Mouse (Mus musculus) left cerebral cortex, adult 11 months (tissue): ENCODE data around the gene Tmem160.

ENCODE experiments used
- DNase-seq: peaks from one replicate; pipeline ENCODE4 v3.0.0; 2022; ENCODE audit warnings: low spot score

Gene Tmem160

DNA sequence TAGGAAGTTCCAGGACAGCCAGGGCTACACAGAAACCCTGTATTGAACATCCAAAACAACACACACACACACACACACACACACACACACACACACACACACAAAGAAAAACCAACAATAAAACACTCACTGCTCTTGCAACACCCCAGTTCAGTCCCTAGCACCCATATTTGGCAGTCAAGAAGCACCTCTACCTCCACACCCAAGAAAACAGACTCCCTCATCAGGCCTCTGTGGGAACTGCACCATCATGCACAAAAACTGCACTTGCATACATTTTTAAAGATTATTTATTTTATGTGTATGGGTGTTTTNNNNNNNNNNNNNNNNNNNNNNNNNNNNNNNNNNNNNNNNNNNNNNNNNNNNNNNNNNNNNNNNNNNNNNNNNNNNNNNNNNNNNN, 11.3 kb upstream of the Tmem160 start:
- DNase-seq = no peak

GRCm38 (mm10) chr7:16451656-16452055, 923 bp upstream of the Tmem160 start:
- DNase-seq = no peak

DNA sequence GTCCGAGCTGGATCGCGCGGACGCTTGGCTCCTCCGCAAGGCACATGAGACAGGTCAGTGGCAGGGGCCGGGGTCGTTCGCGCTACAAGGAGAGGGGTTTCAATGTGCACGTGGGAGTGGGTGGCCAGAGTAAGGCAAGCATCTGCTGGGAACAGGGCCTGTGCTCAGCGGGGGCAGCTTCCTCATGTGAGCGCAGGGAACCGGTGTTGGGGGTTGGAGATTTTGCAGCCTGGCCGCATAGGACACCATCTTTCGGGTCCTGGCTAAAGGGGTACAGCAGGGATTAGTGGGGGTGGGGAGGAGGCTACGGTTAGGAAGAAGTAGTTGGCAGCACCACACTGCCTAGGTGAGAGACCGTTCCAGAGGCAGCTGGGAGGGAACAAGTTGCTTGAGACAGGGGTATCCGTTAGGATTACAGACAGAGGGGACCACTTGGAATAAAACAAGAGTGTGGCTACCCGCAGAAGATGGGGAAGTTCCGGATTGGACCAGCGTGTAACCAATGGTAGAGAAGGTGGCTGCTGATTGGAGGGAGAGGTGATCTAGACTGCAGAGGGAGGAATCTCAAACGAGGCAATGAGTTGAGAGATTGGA, 636 bp downstream of the Tmem160 start:
- peak; percentile 59 for DNase-seq

- no peak for DNase-seq
These were observed 2.4 kb downstream of the Tmem160 start for GRCm38 (mm10) chr7:16455016-16455415.

DNA sequence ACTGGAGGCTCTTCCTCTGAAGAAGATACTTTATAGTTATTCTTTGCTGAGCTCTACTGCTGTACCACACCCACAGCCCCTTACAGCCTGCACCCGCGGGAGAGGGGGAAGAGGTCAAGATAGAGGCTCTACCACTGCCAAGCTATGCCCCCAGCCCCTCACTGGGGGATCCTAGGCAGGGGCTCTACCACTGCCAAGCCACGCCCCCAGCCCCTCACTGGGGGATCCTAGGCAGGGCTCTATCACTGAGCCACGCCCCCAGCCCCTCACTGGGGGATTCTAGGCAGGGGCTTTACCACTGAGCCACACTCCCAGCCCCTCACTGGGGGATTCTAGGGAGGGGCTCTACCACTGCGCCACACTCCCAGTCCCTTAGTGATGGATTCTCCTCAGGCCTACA, 3.7 kb downstream of the Tmem160 start:
- DNase-seq = no peak

DNA sequence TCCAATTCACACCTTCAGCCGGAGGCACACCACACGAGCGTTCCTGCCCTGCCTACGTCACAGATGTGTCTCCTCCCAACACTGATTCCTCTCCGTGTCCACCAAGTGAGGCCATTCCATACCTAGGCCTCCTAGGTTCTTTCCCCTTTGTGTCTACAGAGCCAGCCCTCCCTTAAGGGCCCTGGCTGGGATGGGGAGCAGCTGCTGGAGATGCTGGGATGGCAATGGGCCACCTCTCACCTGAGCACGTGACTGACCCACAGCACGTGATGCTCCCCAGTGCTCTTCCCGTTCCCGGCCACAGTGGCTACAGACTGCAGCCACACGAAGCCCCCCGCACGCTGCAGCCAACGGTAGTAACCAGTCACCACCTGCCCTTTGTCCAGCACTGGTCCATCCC, 8.0 kb downstream of the Tmem160 start:
- DNase-seq = no peak

DNA sequence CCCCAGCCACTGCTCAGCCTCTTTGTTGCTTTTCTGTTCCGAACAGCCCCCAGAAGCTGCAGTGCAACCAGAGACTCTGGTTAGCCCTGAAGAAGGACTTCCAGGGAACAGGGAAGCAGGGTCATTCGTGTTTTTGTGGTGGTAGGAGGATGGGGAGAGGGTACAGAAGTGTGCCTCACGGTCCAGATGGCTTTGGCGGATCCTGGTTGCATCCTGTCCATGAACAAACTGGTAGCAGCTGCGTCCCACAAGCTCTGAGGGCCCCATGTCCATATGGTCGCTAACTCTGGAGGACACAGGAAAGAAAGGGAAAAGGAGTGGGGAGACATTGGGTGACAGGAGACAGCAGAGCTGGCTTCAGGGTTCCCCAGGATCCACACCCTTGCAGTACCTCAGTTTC, 8.6 kb downstream of the Tmem160 start:
- DNase-seq = no peak

DNA sequence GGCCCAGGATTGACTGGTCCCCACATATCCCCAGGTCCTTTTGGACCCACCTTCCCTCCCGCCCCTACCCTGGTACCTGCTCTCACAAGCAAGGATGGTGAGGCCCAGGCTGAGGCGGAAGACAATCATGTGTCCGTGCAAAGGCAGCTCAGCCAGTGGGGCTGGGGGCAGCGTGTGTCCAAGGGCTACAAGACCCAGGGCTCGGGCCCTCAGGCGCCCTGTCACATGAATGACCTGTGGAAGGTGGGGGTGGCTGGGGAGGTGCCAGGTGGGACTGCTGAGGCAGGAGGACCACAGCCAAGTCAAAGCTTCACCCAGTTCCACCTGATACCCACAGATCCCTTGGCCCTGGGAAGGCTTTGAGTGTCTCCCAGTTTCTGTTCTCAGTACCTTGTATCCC, 9.1 kb downstream of the Tmem160 start:
- no peak for DNase-seq

DNA sequence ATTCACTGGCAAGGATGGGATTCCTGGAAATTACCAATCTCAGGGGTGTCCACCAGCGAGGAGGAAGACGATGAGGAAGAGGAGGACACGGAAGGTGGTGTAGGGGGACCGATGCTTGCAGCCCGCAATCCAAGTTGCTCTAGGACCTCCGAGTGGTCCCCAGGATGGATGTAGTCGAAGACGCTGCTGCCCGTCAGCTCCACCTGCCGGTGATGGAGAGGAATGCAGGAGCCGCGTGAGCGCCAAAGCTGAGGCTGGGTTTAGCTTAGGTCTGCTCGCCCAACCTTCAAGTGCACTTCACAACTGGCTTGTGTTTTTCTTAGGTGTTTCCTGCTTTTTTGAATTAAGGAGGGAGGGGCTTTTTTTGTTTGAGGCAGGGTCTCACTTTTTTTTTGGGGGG, 10.6 kb downstream of the Tmem160 start:
- DNase-seq = no peak

DNA sequence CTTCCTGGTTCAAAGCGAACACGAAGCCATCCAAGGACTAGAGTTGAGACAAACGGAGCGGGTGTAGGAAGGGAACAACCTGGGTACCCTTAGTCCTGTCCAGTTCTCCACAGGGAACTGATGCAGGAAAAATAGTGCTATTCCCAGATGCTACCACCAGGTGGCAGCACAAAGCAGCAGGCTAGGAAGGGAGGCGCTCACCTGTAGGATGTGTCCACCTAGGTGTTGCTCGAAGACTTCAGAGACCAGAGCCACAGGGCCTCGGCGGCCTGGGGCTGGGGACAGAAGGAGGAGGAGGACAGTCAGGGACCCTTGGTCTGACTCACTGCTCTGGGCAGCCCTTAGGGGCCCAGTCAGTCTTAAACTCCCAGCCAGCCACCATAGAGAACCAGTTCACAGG, 12.6 kb downstream of the Tmem160 start:
- no peak for DNase-seq

GRCm38 (mm10) chr7:16465568-16465967, 13.0 kb downstream of the Tmem160 start:
- DNase-seq = no peak

DNA sequence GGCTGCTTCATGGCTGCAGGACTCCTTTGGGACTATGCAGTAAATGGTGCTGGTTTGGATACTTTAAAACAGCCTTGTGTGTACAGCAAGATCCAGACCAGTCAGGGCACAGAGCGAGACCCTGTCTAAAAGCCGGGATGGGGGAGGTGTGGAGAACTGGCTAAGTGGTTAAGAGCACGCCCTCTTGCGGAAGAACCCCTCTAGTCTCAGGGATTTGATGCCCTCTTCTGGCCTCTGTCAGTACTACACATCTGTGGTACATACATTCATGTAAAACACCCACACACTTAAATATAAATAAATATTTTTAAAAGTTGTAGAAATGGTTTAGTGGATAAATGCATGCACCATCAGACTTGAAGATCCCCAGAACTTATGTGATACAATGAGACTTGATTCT, 14.0 kb downstream of the Tmem160 start:
- DNase-seq = no peak

GRCm38 (mm10) chr7:16468115-16468514, 15.5 kb downstream of the Tmem160 start:
- no peak for DNase-seq

DNA sequence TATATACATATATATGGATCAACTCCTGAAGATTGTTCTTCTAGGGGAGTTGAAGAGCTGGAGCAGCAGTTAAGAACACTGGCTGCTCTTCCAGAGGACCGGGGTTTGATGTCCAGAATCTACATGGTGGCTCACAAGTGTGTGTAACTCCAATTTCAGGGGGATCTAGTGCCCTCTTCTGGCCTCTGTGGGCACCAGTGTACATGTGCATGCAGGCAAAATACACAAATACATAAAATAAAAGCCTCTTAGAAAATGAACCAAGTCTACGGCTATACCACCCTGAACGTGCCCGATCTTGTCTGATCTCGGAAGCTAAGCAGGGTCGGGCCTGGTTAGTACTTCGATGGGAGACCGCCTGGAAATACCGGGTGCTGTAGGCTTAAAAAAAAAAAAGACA, 19.0 kb downstream of the Tmem160 start:
- no peak for DNase-seq

- DNase-seq = no peak
These were observed 19.6 kb downstream of the Tmem160 start for GRCm38 (mm10) chr7:16472116-16472709.

GRCm38 (mm10) chr7:16473847-16474246, 21.3 kb downstream of the Tmem160 start:
- DNase-seq = no peak

GRCm38 (mm10) chr7:16474445-16474844, 21.9 kb downstream of the Tmem160 start:
- DNase-seq = no peak

- no peak for DNase-seq
These were observed 22.7 kb downstream of the Tmem160 start for GRCm38 (mm10) chr7:16475321-16475720.

DNA sequence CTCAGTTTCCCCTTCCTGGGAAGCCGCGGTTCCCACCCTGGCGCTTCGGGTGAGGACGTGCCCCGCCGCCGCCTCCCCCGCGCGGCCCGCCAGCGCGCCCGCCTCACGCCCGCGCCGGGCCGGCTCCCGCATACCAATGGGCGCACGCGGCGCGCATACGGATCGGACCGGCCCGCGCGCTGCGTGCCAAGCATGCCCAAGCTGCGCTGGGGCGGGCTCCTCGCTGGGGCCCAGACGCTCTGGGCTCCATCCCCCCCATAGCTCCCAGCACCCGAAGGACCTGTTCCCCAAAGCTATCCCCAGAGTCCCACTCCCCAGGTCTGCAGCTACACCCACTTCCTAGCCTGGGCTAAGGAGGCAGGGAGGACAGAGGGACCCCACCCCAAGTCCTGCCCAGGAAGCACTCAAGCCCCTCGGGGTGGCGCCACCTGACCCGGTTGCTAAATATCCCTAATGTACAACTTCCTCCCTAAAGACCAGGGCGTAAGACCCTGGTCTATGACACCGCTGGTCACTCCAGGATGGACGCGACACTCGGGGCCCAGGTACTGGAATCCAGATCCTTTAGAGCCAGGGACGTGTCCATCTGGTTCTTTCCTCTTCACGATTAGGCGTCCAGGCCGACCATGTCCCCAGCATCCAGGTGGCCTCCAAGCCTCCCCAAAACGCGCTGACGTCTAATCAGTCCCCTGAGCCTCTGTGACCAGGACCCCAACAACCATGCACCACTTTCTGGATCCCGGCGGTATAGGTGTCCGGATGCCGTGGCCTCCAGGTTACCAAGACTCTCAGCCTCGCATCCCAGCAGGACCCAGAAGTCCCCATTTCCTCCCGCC, 23.4 kb downstream of the Tmem160 start:
- no peak for DNase-seq

DNA sequence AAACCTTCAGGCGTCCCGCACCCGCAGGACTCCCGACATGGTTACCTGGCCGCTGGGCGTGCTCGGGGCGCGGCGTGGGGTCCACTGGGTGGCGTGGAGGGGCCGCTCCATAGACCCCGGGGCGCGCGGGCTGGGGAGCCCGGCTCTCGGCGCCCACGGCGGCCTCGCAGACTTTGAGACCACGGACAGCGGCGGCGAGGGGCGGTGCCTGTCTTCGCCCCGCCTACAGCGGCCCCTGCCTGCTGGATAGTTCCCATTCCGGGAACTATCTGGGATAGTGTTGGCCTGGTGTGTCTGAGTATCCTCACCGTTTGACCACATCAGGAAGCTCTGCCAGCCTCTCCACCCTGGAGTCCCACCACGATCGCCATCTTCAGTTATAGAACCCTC, 24.0 kb downstream of the Tmem160 start:
- no peak for DNase-seq

DNA sequence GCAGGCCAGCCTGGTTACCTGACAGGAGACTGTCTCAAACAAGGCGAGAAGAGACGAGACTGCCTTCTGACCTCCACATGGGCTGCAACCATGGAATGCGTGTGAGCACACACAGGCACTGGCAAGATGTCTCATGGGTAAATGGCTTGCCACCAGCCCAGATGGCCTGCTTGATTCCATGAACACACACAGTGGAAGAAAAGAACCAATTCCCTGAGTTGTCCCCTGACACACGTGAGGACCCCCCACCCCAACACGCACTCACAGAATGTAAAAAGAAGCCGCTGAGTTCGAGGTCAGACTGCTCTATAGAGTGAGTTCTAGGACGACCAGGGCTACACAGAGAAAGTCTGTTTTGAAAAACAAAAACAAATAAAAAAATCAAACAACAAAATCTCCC, 25.0 kb downstream of the Tmem160 start, which contains the start of gene Npas1:
Gene Npas1 (minus strand): TSS at position 101 of the 400 bp plus-strand sequence.
- DNase-seq = no peak

DNA sequence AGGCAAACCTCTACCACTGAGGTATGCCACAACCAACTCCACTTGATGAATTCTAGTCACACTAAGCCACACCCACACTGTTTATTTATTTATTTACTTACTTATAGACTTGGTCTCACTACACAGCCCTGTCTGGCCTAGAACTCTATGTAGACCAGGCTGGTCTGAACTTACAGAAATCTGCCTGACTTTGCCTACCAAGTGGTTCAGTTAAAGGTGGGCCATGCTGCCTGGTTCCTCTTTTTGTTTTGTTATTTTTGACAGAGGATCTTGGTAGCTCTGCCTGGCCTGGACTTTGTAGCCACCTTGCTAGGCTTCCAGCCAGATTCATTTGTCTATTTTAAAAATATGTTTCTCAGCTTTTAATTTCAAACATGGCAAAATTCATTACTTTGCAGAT, 36.2 kb downstream of the Tmem160 start:
- no peak for DNase-seq

GRCm38 (mm10) chr7:16489948-16490347, 37.4 kb downstream of the Tmem160 start:
- no peak for DNase-seq
